Mouse (Mus musculus) thymus, adult 2 months (tissue): ENCODE results near the gene Tvp23a. TPM values are rescaled to one million over a fixed set of nuclear protein-coding genes. Genes with fewer than 3 reads are reported as not detected.

ENCODE experiments used
- DNase-seq: peaks from one replicate; pipeline ENCODE4 v3.0.0; 2021
- H3K27ac ChIP-seq: fragments of 200-500 bp; 2 replicates; pipeline ENCODE4 v1.5.1; 2012; ENCODE audit warnings: low read length, control low read depth; ENCODE audit not compliant: control insufficient read depth, insufficient read depth
- H3K27me3 ChIP-seq: fragments of 200-500 bp; 2 replicates; pipeline ENCODE4 v1.6.1; 2012; ENCODE audit warnings: mild to moderate bottlenecking, low read length, moderate library complexity, mixed read lengths; ENCODE audit not compliant: control insufficient read depth, insufficient read depth
- H3K36me3 ChIP-seq: fragments of 200-500 bp; 2 replicates; pipeline ENCODE4 v1.6.1; 2012; ENCODE audit warnings: mild to moderate bottlenecking, low read length, moderate library complexity; ENCODE audit not compliant: control insufficient read depth, insufficient read depth
- H3K4me1 ChIP-seq: fragments of 200-500 bp; replicated peaks from 2 replicates; pipeline ENCODE4 v1.6.1; 2012; ENCODE audit warnings: low read length; ENCODE audit not compliant: control insufficient read depth, insufficient read depth
- H3K4me3 ChIP-seq: fragments of 200-500 bp; 2 replicates; pipeline ENCODE4 v1.5.1; 2012; ENCODE audit warnings: mild to moderate bottlenecking, low read length, control low read depth, moderate library complexity; ENCODE audit not compliant: control insufficient read depth, insufficient read depth
- CTCF ChIP-seq: fragments of 200-500 bp; IDR thresholded peaks from 2 replicates; pipeline ENCODE4 v1.5.1; 2012; ENCODE audit warnings: mild to moderate bottlenecking, control low read depth, low read length, moderate library complexity, borderline replicate concordance; ENCODE audit not compliant: control insufficient read depth, poor library complexity, insufficient read depth; ENCODE audit errors: extremely low read depth
- POLR2A ChIP-seq: fragments of 200-500 bp; IDR thresholded peaks from 2 replicates; pipeline ENCODE4 v1.6.1; 2012; ENCODE audit warnings: mild to moderate bottlenecking, low read length, control low read depth, moderate library complexity; ENCODE audit not compliant: control insufficient read depth, poor library complexity, insufficient read depth; ENCODE audit errors: extremely low read depth
- WGBS: fragments of 180-500 bp; shearing (Covaris S2); methylation state at CpG from one replicate; pipeline ENCODE4 v1.1.7; 2018; 5-methylcytosine and 5-hydroxymethylcytosine counted together
- polyA plus RNA-seq: library from polyadenylated mRNA; depleted of rRNA; stranded (reverse); fragments of >200 nt; gene quantifications from 2 replicates; pipeline ENCODE4 v1.2.3, GENCODE M21; 2012

The Tvp23a gene
- polyA plus RNA-seq, 1 experiment: 3.2 TPM

GRCm38 (mm10) chr16:10399160-10399559, 48.0 kb downstream of the Tvp23a start:
- no peaks in the 10 kb centered on the region for H3K27me3 ChIP-seq
- H3K4me3 ChIP-seq: no peak overlapping the region
- 36% methylated on average over 7 of the region's 7 CpGs for WGBS
- H3K27ac ChIP-seq: no peak overlapping the region
- no peaks in the 10 kb centered on the region for H3K36me3 ChIP-seq
- TF ChIP-seq CTCF (peak; percentile 59; the same call in 1 of the 2 replicates), POLR2A (no peak)
- H3K4me1 ChIP-seq: no peaks in the 10 kb centered on the region
- peak; percentile 85 for DNase-seq

- no peaks in the 10 kb centered on the region for H3K4me1 ChIP-seq
- H3K36me3 ChIP-seq: no peaks in the 10 kb centered on the region
- H3K27me3 ChIP-seq: no peaks in the 10 kb centered on the region
- TF ChIP-seq POLR2A (no peak), CTCF (no peak)
- H3K4me3 ChIP-seq: no peak overlapping the region
- no peak for DNase-seq
- 83% methylated on average over 5 of the region's 5 CpGs for WGBS
- no peak overlapping the region for H3K27ac ChIP-seq
These were observed 48.4 kb downstream of the Tvp23a start for GRCm38 (mm10) chr16:10398755-10399154.

GRCm38 (mm10) chr16:10394699-10395540, 52.2 kb downstream of the Tvp23a start, which contains the start of gene Tekt5:
Tekt5 (minus strand) TSS chr16:10395490.
- peak; percentile 43 for DNase-seq
- Histone ChIP-seq H3K27ac (no peak within 1 kb of the TSS), H3K4me3 (no peak within 1 kb of the TSS), H3K4me1 (peaks cover 6% of the 10 kb centered on the region), H3K36me3 (no peaks in the 10 kb centered on the region), H3K27me3 (no peaks in the 10 kb centered on the region)
- TF ChIP-seq CTCF: peak; percentile 76
- no peak for TF ChIP-seq POLR2A
- 51% methylated on average over 37 of the region's 37 CpGs for WGBS

- no peaks in the 10 kb centered on the region for H3K36me3 ChIP-seq
- peak overlapping the region; percentile 37 for H3K27ac ChIP-seq
- TF ChIP-seq CTCF: no peak
- TF ChIP-seq POLR2A: no peak
- peak; percentile 28 for DNase-seq
- 22% methylated on average over 9 of the region's 9 CpGs for WGBS
- peaks cover 6% of the 10 kb centered on the region for H3K4me1 ChIP-seq
- H3K4me3 ChIP-seq: no peak overlapping the region
- H3K27me3 ChIP-seq: no peaks in the 10 kb centered on the region
These were observed 54.6 kb downstream of the Tvp23a start for GRCm38 (mm10) chr16:10392587-10392986.

GRCm38 (mm10) chr16:10388634-10389365, 58.4 kb downstream of the Tvp23a start:
- 97% methylated on average over 6 of the region's 6 CpGs for WGBS
- Histone ChIP-seq H3K36me3 (no peaks in the 10 kb centered on the region), H3K27me3 (no peaks in the 10 kb centered on the region), H3K4me3 (no peak overlapping the region), H3K27ac (no peak overlapping the region), H3K4me1 (peaks cover 12% of the 10 kb centered on the region)
- TF ChIP-seq POLR2A (no peak), CTCF (no peak)
- DNase-seq: no peak

- Histone ChIP-seq H3K4me1 (peaks cover 7% of the 10 kb centered on the region), H3K36me3 (no peaks in the 10 kb centered on the region), H3K27ac (no peak overlapping the region), H3K4me3 (no peak overlapping the region), H3K27me3 (no peaks in the 10 kb centered on the region)
- TF ChIP-seq CTCF (no peak), POLR2A (no peak)
- 94% methylated on average over 12 of the region's 12 CpGs for WGBS
- no peak for DNase-seq
These were observed 61.9 kb downstream of the Tvp23a start for GRCm38 (mm10) chr16:10385261-10385660.
